Mouse (Mus musculus) mature B cell (primary cell): ENCODE results near the gene Terf2.

ENCODE experiments used
- in situ Hi-C: fragments of 300-500 bp; cut with MboI; formaldehyde crosslinking; loops from 2 replicates; pipeline ENCODE4 v1.14.3; 2019

The Terf2 gene

GRCm38 (mm10) chr8:107096366-107097036 is at the start of gene Terf2:
TSS of gene Terf2 (minus strand) at chr8:107096547.
- in situ Hi-C loops = no loop called here

- in situ Hi-C loops = no loop called here
Measured at GRCm38 (mm10) chr8:107143501-107143900, 47.2 kb upstream of the Terf2 start.

- in situ Hi-C loops = no loop called here
Measured at GRCm38 (mm10) chr8:107142539-107142938, 46.2 kb upstream of the Terf2 start.

GRCm38 (mm10) chr8:107139704-107140470 is 43.5 kb upstream of the Terf2 start:
- in situ Hi-C loops = no loop called here

GRCm38 (mm10) chr8:107138338-107138737 is 42.0 kb upstream of the Terf2 start:
- in situ Hi-C loops = no loop called here

GRCm38 (mm10) chr8:107137591-107137990 is 41.2 kb upstream of the Terf2 start:
- in situ Hi-C loops = no loop called here

- in situ Hi-C loops = no loop called here
Measured at GRCm38 (mm10) chr8:107136003-107136612, 39.8 kb upstream of the Terf2 start.

- in situ Hi-C loops = no loop called here
Measured at GRCm38 (mm10) chr8:107133881-107134280, 37.5 kb upstream of the Terf2 start.

GRCm38 (mm10) chr8:107132581-107133491 is 36.5 kb upstream of the Terf2 start:
- in situ Hi-C loops = no loop called here

GRCm38 (mm10) chr8:107130028-107130427 is 33.7 kb upstream of the Terf2 start:
- in situ Hi-C loops = no loop called here

- in situ Hi-C loops = no loop called here
Measured at GRCm38 (mm10) chr8:107129171-107130025, 33.1 kb upstream of the Terf2 start.

GRCm38 (mm10) chr8:107124343-107124742 is 28.0 kb upstream of the Terf2 start:
- in situ Hi-C loops = no loop called here

GRCm38 (mm10) chr8:107123063-107123614 is 26.8 kb upstream of the Terf2 start:
- in situ Hi-C loops = no loop called here

GRCm38 (mm10) chr8:107121681-107122291 is 25.4 kb upstream of the Terf2 start:
- in situ Hi-C loops = no loop called here

- in situ Hi-C loops = no loop called here
Measured at GRCm38 (mm10) chr8:107120806-107121205, 24.5 kb upstream of the Terf2 start.

GRCm38 (mm10) chr8:107119412-107119811 is 23.1 kb upstream of the Terf2 start:
- in situ Hi-C loops = loop anchor here (10.0 kb wide), 1 partner anchor 195 kb away; no protein-coding TSS in a partner anchor

GRCm38 (mm10) chr8:107118803-107119233 is 22.5 kb upstream of the Terf2 start:
- in situ Hi-C loops = loop anchor here (10.0 kb wide), 1 partner anchor 196 kb away; no protein-coding TSS in a partner anchor

GRCm38 (mm10) chr8:107117019-107117418 is 20.7 kb upstream of the Terf2 start:
- in situ Hi-C loops = loop anchor here (10.0 kb wide), 1 partner anchor 198 kb away; no protein-coding TSS in a partner anchor

GRCm38 (mm10) chr8:107116023-107116422 is 19.7 kb upstream of the Terf2 start:
- in situ Hi-C loops = loop anchor here (10.0 kb wide), 1 partner anchor 199 kb away; no protein-coding TSS in a partner anchor

- in situ Hi-C loops = loop anchor here (10.0 kb wide), 1 partner anchor 200 kb away; no protein-coding TSS in a partner anchor
Measured at GRCm38 (mm10) chr8:107115008-107115320, 18.6 kb upstream of the Terf2 start.
